Mouse (Mus musculus): Measurements from ENCODE around the gene Lkaaear1. TPM values are rescaled to one million over a fixed set of nuclear protein-coding genes. Genes with fewer than 3 reads are reported as not detected.

Lkaaear1 gene
- not detected in 2 replicates for polyA plus RNA-seq (2012; rRNA removed; ENCODE audit: low replicate concordance)

GRCm38 (mm10) chr2:181698241-181698640 lies at the start of gene Lkaaear1:
Gene Lkaaear1, minus strand, starts transcription at chr2:181698442.

GRCm38 (mm10) chr2:181714903-181715326 lies 16.7 kb upstream of the Lkaaear1 start, which contains the start of gene Oprl1:
Gene Oprl1, plus strand, starts transcription at chr2:181715016.

GRCm38 (mm10) chr2:181693339-181694280 lies 4.6 kb downstream of the Lkaaear1 start, which contains the start of gene Rgs19:
Gene Rgs19, minus strand, starts transcription at chr2:181693977.

GRCm38 (mm10) chr2:181679951-181680715 lies 18.1 kb downstream of the Lkaaear1 start, which contains the start of gene Tcea2:
Gene Tcea2, plus strand, starts transcription at chr2:181680310.

GRCm38 (mm10) chr2:181671326-181671725 lies 26.9 kb downstream of the Lkaaear1 start, which contains the start of gene Sox18:
Gene Sox18, minus strand, starts transcription at chr2:181671640.

GRCm38 (mm10) chr2:181656734-181657133 lies 41.5 kb downstream of the Lkaaear1 start, which contains the start of gene Gm29797:
Gene Gm29797, plus strand, starts transcription at chr2:181657034.

Other genes with a start within 250 kb of the Lkaaear1 start
- 9.5 and 13.9 TPM in 2 replicates for gene Zbtb46, start 239.0 kb downstream of the Lkaaear1 start, polyA plus RNA-seq (2012; rRNA removed; ENCODE audit: low replicate concordance)
- gene Abhd16b, start 205.2 kb downstream of the Lkaaear1 start, polyA plus RNA-seq (2012; rRNA removed; ENCODE audit: low replicate concordance): 0.09 and 0.18 TPM in 2 replicates
- gene Tpd52l2, start 201.3 kb downstream of the Lkaaear1 start, polyA plus RNA-seq (2012; rRNA removed; ENCODE audit: low replicate concordance): 43.4 and 55.1 TPM in 2 replicates
- 55.5 and 79.7 TPM in 2 replicates for gene Dnajc5, start 178.0 kb downstream of the Lkaaear1 start, polyA plus RNA-seq (2012; rRNA removed; ENCODE audit: low replicate concordance)
- gene Uckl1, start 113.5 kb downstream of the Lkaaear1 start, polyA plus RNA-seq (2012; rRNA removed; ENCODE audit: low replicate concordance): 149 and 242 TPM in 2 replicates
- 12.7 and 15.9 TPM in 2 replicates for gene Prpf6, start 106.6 kb downstream of the Lkaaear1 start, polyA plus RNA-seq (2012; rRNA removed; ENCODE audit: low replicate concordance)
- gene Zfp512b, start 105.6 kb downstream of the Lkaaear1 start, polyA plus RNA-seq (2012; rRNA removed; ENCODE audit: low replicate concordance): 46.3 and 50.6 TPM in 2 replicates
- 19.4 and 21.0 TPM in 2 replicates for gene Samd10, start 99.2 kb downstream of the Lkaaear1 start, polyA plus RNA-seq (2012; rRNA removed; ENCODE audit: low replicate concordance)
- gene Gm29797, start 41.4 kb downstream of the Lkaaear1 start, polyA plus RNA-seq (2012; rRNA removed; ENCODE audit: low replicate concordance): not detected in 2 replicates
- 95.8 and 190 TPM in 2 replicates for gene Sox18, start 26.8 kb downstream of the Lkaaear1 start, polyA plus RNA-seq (2012; rRNA removed; ENCODE audit: low replicate concordance)
- gene Tcea2, start 18.1 kb downstream of the Lkaaear1 start, polyA plus RNA-seq (2012; rRNA removed; ENCODE audit: low replicate concordance): 12.8 and 20.0 TPM in 2 replicates
- 136 and 206 TPM in 2 replicates for gene Rgs19, start 4.5 kb downstream of the Lkaaear1 start, polyA plus RNA-seq (2012; rRNA removed; ENCODE audit: low replicate concordance)
- gene Oprl1, start 16.6 kb upstream of the Lkaaear1 start, polyA plus RNA-seq (2012; rRNA removed; ENCODE audit: low replicate concordance): 0.22 and 0.37 TPM in 2 replicates
- gene Myt1, start 64.9 kb upstream of the Lkaaear1 start, polyA plus RNA-seq (2012; rRNA removed; ENCODE audit: low replicate concordance): not detected in 2 replicates
- gene Pcmtd2, start 139.4 kb upstream of the Lkaaear1 start, polyA plus RNA-seq (2012; rRNA removed; ENCODE audit: low replicate concordance): 18.1 and 28.3 TPM in 2 replicates
- 2.1 and 4.4 TPM in 2 replicates for gene Polr3k, start 165.9 kb upstream of the Lkaaear1 start, polyA plus RNA-seq (2012; rRNA removed; ENCODE audit: low replicate concordance)

Data from mammary gland, adult 2 months (tissue).